Mouse (Mus musculus) C2C12 (cell line): Measurements from ENCODE around the gene Dock1. TPM values are rescaled to one million over a fixed set of nuclear protein-coding genes. Genes with fewer than 3 reads are reported as not detected.

Experiments
- H3K27me3 ChIP-seq: one replicate; pipeline ENCODE4 v1.6.1; 2011; ENCODE audit not compliant: control insufficient read depth, insufficient read depth, insufficient read length
- H3K36me3 ChIP-seq: one replicate; pipeline ENCODE4 v1.6.1; 2011; ENCODE audit not compliant: control insufficient read depth, insufficient read depth
- H3K4me3 ChIP-seq: one replicate; pipeline ENCODE4 v1.5.1; 2011; ENCODE audit warnings: mild to moderate bottlenecking, control low read depth; ENCODE audit not compliant: poor library complexity, insufficient read depth, severe bottlenecking
- H3K79me2 ChIP-seq: one replicate; pipeline ENCODE4 v1.6.1; 2011; ENCODE audit not compliant: control insufficient read depth, insufficient read depth
- H3K79me3 ChIP-seq: one replicate; pipeline ENCODE4 v1.6.1; 2011; ENCODE audit warnings: low read depth, control low read depth
- H3ac ChIP-seq: one replicate; pipeline ENCODE3; 2011; ENCODE audit warnings: low read depth; ENCODE audit not compliant: control insufficient read depth, insufficient read length
- CEBPB ChIP-seq: IDR thresholded peaks from one replicate; pipeline ENCODE4 v1.6.1; 2011; ENCODE audit warnings: low read depth, mild to moderate bottlenecking, control low read depth, moderate library complexity
- CTCF ChIP-seq: IDR thresholded peaks from one replicate; pipeline ENCODE4 v1.5.1; 2011; ENCODE audit not compliant: control insufficient read depth, insufficient read depth, insufficient read length
- FOSL1 ChIP-seq: IDR thresholded peaks from one replicate; pipeline ENCODE4 v1.8.0; 2011; ENCODE audit warnings: mild to moderate bottlenecking, low read length; ENCODE audit not compliant: poor library complexity, insufficient read depth, severe bottlenecking
- MAX ChIP-seq: IDR thresholded peaks from one replicate; pipeline ENCODE4 v1.6.1; 2011; ENCODE audit warnings: mild to moderate bottlenecking, control low read depth
- MYOD1 ChIP-seq: IDR thresholded peaks from one replicate; pipeline ENCODE4 v1.6.1; 2011; ENCODE audit warnings: low read depth; ENCODE audit not compliant: control insufficient read depth, insufficient read length
- MYOG ChIP-seq: IDR thresholded peaks from one replicate; pipeline ENCODE4 v1.6.1; 2011; ENCODE audit not compliant: control insufficient read depth, insufficient read length; ENCODE audit errors: extremely low read depth
- USF1 ChIP-seq: IDR thresholded peaks from one replicate; pipeline ENCODE4 v1.6.1; 2011; ENCODE audit warnings: low read depth, mild to moderate bottlenecking, control low read depth, moderate library complexity
- polyA plus RNA-seq: library from polyadenylated mRNA; unstranded; fragments of >200 nt; fragmentation: generic; extraction: Trizol; gene quantifications from one replicate; pipeline ENCODE4 v1.2.1, GENCODE M21; 2012; ENCODE audit warnings: missing spikeins

Gene Dock1
- polyA plus RNA-seq, 1 experiment, result 12.1 TPM

GRCm38 (mm10) chr7:134703704-134704103 is 33.2 kb downstream of the Dock1 start:
- no peak overlapping the region for H3ac ChIP-seq
- H3K4me3 ChIP-seq, result no peak overlapping the region
- no peaks in the 10 kb centered on the region for H3K27me3 ChIP-seq
- no peak for TF ChIP-seq CEBPB
- no peak for TF ChIP-seq MYOD1
- no peak for TF ChIP-seq USF1
- TF ChIP-seq FOSL1, result no peak
- no peak for TF ChIP-seq CTCF
- no peak for TF ChIP-seq MAX
- TF ChIP-seq MYOG, result no peak
- no peaks in the 10 kb centered on the region for H3K36me3 ChIP-seq
- peaks cover 31% of the 10 kb centered on the region for H3K79me3 ChIP-seq
- peaks cover 70% of the 10 kb centered on the region for H3K79me2 ChIP-seq

DNA sequence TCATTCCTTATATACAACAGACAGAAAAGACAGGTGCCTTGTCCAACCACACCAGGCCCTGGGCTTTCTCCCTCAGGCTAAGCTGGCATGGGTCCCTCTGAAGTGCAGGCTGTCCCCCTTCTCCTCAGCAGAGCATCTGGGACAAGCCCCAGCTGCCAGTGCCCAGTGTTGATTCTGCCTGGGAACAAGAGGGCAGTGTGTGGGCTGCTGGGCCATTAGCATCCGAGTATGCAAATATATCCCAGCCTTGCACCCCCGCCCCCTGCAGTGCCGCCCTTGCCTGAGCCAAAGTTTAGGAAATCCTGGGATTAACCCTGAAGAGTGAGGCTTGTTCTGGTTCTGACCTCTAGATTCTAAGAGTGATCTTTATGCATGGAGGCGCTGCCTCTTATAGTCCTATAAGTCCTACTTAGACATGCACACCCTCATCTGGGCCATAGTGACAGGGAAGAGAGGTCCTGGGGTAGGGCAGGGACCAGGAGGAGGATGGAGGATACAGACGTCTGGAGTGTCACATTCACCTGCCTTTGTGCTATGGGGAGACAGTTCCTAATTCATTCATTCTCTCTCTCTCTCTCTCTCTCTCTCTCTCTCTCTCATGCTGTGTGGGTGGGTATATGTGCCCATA is 38.9 kb downstream of the Dock1 start:
- H3K27me3 ChIP-seq, result no peaks in the 10 kb centered on the region
- H3K79me2 ChIP-seq, result peaks cover 38% of the 10 kb centered on the region
- H3K36me3 ChIP-seq, result no peaks in the 10 kb centered on the region
- no peak overlapping the region for H3ac ChIP-seq
- H3K4me3 ChIP-seq, result no peak overlapping the region
- TF ChIP-seq MYOD1 (no peak), USF1 (no peak), MAX (no peak), FOSL1 (no peak), MYOG (no peak), CTCF (no peak), CEBPB (no peak)
- peaks cover 19% of the 10 kb centered on the region for H3K79me3 ChIP-seq

DNA sequence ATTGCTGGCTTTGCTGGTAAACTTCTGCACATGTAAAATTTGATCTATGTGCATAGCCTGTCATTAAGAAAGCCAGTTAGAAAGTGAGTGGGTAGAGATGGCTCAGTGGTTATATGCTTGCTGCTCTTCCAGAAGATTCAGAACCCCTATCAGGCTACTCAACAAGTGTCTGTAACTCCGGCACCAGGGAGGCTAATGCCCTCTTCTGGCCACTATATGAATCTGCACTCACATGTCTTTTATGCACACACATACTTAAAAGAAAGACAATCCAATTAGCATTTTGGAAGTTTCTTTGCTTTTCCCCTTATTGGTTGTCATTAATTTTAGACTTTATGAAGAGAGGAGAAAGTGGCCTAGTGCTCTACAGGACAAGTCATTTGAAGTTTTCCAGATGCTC is 41.1 kb downstream of the Dock1 start:
- TF ChIP-seq CEBPB, result no peak
- TF ChIP-seq FOSL1, result no peak
- no peak for TF ChIP-seq CTCF
- no peak for TF ChIP-seq MAX
- TF ChIP-seq MYOG, result no peak
- TF ChIP-seq MYOD1, result no peak
- TF ChIP-seq USF1, result no peak
- Histone ChIP-seq H3ac (no peak overlapping the region), H3K36me3 (no peaks in the 10 kb centered on the region), H3K79me3 (peaks cover 17% of the 10 kb centered on the region), H3K27me3 (no peaks in the 10 kb centered on the region), H3K79me2 (peaks cover 37% of the 10 kb centered on the region), H3K4me3 (no peak overlapping the region)

DNA sequence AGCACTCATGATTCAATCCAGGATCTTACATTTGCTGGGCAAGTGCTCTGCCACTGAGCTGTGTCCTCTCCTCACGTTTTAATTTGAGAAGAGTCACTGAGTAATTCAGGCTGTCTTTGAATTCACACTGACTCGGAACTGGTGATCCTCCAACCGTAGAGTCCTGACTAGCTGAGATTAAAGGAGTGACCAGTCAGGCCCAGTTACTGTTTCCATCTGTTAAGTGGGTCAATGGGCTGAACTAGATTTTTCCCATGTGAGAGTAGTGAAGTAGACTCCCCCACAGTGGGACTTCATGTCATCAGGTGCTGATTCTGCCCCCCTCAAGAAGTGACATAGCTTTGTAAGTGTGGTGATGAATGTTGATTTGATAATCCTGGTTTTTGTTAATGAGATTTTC is 49.0 kb downstream of the Dock1 start:
- no peak overlapping the region for H3ac ChIP-seq
- peaks cover 32% of the 10 kb centered on the region for H3K79me2 ChIP-seq
- no peaks in the 10 kb centered on the region for H3K36me3 ChIP-seq
- H3K27me3 ChIP-seq, result no peaks in the 10 kb centered on the region
- no peak for TF ChIP-seq FOSL1
- TF ChIP-seq CTCF, result no peak
- no peak for TF ChIP-seq USF1
- TF ChIP-seq MYOD1, result no peak
- TF ChIP-seq CEBPB, result no peak
- no peak for TF ChIP-seq MAX
- no peak for TF ChIP-seq MYOG
- H3K4me3 ChIP-seq, result no peak overlapping the region
- H3K79me3 ChIP-seq, result peaks cover 10% of the 10 kb centered on the region

GRCm38 (mm10) chr7:134722361-134722760 is 51.9 kb downstream of the Dock1 start:
- no peaks in the 10 kb centered on the region for H3K27me3 ChIP-seq
- TF ChIP-seq MAX (no peak), MYOG (no peak), FOSL1 (no peak), CTCF (no peak), USF1 (no peak), CEBPB (no peak), MYOD1 (no peak)
- H3K79me3 ChIP-seq, result peaks cover 3% of the 10 kb centered on the region
- no peak overlapping the region for H3ac ChIP-seq
- no peak overlapping the region for H3K4me3 ChIP-seq
- H3K79me2 ChIP-seq, result peaks cover 10% of the 10 kb centered on the region
- no peaks in the 10 kb centered on the region for H3K36me3 ChIP-seq

DNA sequence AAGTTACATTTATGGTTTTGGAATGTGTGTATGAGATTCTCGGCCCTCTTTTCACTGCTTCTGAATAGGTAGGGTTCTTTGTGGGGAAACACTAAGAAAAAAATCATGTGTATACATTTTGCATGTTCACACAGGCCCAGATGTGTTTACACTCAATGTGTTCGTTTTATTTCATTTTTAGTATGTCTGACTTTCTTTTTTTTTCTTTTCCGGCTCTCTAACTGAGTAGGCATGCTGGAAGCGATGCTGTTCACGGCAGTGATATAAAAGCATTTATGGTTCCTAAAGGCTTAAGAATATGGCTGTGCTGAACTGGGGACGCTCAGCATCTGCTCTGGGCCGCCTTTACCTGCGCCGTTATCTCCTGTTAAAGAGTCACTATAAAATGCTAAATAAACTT is 52.5 kb downstream of the Dock1 start:
- Histone ChIP-seq H3K27me3 (no peaks in the 10 kb centered on the region), H3K79me3 (peaks cover 2% of the 10 kb centered on the region), H3K36me3 (no peaks in the 10 kb centered on the region), H3K79me2 (peaks cover 4% of the 10 kb centered on the region), H3ac (no peak overlapping the region), H3K4me3 (no peak overlapping the region)
- TF ChIP-seq MAX, result no peak
- no peak for TF ChIP-seq CEBPB
- no peak for TF ChIP-seq MYOD1
- TF ChIP-seq MYOG, result no peak
- TF ChIP-seq CTCF, result no peak
- TF ChIP-seq FOSL1, result no peak
